Mouse (Mus musculus): ENCODE data around the gene Fbxl3.

Gene Fbxl3

GRCm38 (mm10) chr14:103037016-103037415 lies 62.4 kb downstream of the Fbxl3 start:
- no peak for DNase-seq (ENCODE audit: low spot score)

GRCm38 (mm10) chr14:103034076-103034475 lies 65.3 kb downstream of the Fbxl3 start:
- DNase-seq (ENCODE audit: low spot score): no peak

GRCm38 (mm10) chr14:103033271-103033823 lies 66.0 kb downstream of the Fbxl3 start:
- no peak for DNase-seq (ENCODE audit: low spot score)
